Mouse (Mus musculus) urinary bladder, postnatal 0 days (tissue): ENCODE measurements around the gene Zdhhc9. TPM values are rescaled to one million over a fixed set of nuclear protein-coding genes. Genes with fewer than 3 reads are reported as not detected.

ENCODE experiments used
- polyA plus RNA-seq: library from polyadenylated mRNA; unstranded; fragments of >200 nt; fragmentation: Nextera tagmentation; extraction: Ambion mirVana; gene quantifications from 2 replicates; pipeline ENCODE4 v1.2.1, GENCODE M21; 2015

Zdhhc9 gene
- 3.6 and 3.9 TPM in 2 replicates for polyA plus RNA-seq

GRCm38 (mm10) chrX:48208519-48209185 lies at the start of gene Zdhhc9:
Gene Zdhhc9, minus strand, starts transcription at chrX:48208878.

DNA sequence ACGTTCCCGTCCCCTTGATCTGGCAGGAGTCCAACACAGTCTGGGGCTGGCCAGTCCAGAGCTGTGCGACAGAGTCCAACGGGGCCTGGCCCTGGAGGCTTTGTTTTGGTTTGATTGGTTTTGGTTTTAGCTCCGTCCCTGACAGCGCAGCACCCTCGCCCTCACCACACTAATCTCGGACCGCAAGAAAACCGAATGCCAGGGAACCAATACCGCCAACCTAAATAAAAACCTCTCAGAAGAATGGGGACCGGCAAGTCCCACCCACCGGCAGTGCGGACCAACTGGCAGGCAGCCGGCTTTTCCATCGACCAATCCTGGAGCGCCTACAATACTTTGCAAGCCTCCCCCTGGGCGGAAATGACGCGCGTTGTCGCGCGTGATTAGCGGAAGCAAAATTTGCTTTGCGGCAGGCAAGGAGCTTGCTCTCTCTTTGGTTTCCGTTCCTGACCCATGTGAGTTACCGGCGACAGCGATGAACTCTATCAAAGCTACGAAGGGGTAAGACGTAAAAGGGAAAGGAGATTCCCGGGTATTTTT lies 47.9 kb upstream of the Zdhhc9 start, which contains the start of gene Utp14a:
TSS of gene Utp14a (plus strand) at position 395 of the 540 bp plus-strand sequence.

DNA sequence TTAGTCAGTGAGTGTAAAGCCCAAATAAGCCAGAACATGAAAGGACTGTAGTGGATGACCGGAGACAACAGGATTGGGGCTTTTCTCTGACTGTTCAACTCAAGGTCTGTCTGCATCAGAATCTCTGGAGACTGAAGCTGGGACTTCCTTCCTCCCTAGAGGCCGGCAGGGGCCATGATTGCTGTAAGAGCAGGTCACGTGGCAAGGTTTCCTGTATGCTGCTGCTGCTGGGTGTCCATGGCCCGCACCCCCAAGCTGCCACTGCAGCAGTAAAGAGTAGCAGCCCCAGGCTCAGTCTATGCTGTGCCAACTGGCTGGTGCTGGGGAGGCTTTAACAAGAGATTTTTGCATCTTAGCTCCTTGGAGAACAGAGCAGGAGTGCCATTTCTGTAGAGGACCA lies 62.4 kb downstream of the Zdhhc9 start, which contains the start of gene Sash3:
TSS of gene Sash3 (plus strand) at position 175 of the 400 bp plus-strand sequence.

Other genes starting within 250 kb of the Zdhhc9 start
- gene Apln, start 174.0 kb downstream of the Zdhhc9 start, polyA plus RNA-seq, result 2.8 and 5.2 TPM in 2 replicates
- 0.45 and 0.47 TPM in 2 replicates for gene Xpnpep2, start 100.2 kb downstream of the Zdhhc9 start, polyA plus RNA-seq
- 1.8 and 2.8 TPM in 2 replicates for gene Sash3, start 62.4 kb downstream of the Zdhhc9 start, polyA plus RNA-seq
- gene Utp14a, start 48.0 kb upstream of the Zdhhc9 start, polyA plus RNA-seq, result 11.3 and 11.8 TPM in 2 replicates
- 1.7 and 1.9 TPM in 2 replicates for gene Bcorl1, start 132.5 kb upstream of the Zdhhc9 start, polyA plus RNA-seq